Mouse (Mus musculus): ENCODE results near the gene Fam149a.

Gene Fam149a

DNA sequence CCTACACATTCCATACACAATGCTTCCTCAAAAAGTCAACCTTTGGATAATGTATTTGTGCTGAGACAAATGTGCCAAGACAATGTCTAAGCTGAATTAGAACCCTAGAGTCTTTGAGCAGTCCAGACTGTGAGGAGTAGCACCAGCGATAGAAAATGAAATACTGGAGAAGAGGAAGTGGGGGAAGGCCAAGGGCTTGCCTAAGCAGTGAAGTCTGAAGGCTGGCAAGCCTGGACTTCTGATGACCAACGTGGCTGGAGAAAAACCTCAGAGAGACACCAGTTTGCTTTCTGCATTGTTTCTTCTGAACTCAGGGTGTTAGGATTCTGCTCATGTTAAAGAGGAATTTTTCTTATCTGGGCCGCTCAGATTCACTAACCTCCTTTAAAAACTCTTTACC lies 51.2 kb downstream of the Fam149a start:
- DNase-seq: peak; percentile 57

DNA sequence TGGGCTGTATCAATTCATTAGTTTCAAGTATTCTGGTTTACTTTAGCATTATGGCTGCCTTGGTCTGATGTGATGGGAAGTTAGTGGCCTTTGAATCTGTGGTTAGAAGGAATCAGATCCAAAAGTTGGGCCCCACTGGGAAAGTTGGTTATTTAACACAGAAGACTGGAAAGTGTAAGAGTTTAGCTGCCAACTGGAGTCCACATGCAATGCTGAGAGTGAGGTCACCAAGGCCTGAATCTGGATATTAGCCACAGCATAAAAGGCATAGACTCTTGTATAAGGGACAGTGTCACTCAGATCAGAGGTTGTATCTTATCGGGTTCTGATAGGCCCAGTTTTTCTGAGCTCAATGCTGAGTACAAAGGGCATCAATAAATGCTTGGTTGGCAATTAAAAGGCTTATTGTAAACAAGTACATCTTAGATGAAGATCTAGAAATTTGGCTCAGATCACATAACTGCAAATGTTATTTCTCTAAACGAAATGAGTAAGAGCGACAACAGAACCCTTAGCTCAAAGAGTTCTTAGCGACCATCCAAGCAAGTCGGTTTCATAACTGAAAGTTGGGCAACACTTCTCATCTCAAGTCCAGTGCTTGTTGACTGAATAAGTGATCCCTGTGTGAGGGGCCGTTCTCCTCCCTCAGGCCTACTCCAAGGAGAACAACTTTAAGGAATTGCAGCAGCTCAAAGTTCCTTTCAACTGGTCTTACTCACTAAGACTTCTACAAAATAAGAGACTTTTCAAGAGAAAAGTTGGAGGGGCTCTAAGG lies 52.7 kb downstream of the Fam149a start:
- peak; percentile 90 for DNase-seq

GRCm38 (mm10) chr8:45327076-45327475 lies 55.0 kb downstream of the Fam149a start:
- peak; percentile 78 for DNase-seq

- DNase-seq: peak; percentile 35
These were observed 57.9 kb downstream of the Fam149a start for GRCm38 (mm10) chr8:45324151-45324550.

- DNase-seq: peak; percentile 76
These were observed 60.7 kb downstream of the Fam149a start for GRCm38 (mm10) chr8:45321365-45321764.

DNA sequence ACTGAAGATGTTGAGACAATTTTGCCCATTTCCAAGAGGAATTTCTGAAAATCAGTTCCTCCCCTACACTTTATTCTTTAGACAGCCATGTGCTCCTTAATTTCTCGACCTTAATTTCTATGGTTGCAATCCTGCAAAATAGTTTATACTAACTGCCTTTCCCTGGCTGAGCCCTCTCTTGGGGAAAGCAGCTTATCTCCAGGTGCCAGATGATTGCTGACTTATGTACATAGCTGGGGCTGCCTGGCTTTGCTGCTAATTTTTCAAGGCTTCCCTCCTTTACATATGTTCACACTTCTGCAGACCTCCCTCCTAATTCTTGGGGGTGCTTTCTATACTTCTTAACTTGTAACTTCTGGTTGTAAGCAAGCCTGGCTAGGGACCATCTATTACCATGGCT lies 61.2 kb downstream of the Fam149a start:
- peak; percentile 57 for DNase-seq

- no peak for DNase-seq
These were observed 71.1 kb downstream of the Fam149a start for GRCm38 (mm10) chr8:45310967-45311366.

GRCm38 (mm10) chr8:45308366-45308765 lies 73.7 kb downstream of the Fam149a start, which contains the start of gene Gm45753:
Gene Gm45753 (minus strand): TSS chr8:45308466.
- peak; percentile 78 for DNase-seq

GRCm38 (mm10) chr8:45305479-45305878 lies 76.6 kb downstream of the Fam149a start:
- no peak for DNase-seq

DNA sequence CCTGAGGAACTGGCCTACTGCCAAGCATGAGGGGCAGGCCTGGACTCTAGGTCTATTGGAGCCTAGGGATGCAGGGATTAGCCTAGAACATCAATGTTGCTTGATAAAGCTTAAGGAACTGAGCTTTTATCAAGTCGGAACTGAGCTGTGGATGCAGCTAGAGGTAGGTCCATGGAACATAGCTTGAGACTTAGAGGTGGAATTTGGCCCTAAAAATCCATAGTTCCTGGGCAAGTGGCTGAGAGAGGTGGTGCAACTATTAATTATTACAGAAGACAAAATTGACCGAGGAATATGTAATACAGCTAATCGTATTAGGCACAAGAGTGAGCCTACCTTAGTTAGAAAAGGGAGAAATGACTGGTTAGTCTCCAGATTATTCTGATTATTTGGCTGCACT lies 77.7 kb downstream of the Fam149a start:
- DNase-seq: peak; percentile 71

DNA sequence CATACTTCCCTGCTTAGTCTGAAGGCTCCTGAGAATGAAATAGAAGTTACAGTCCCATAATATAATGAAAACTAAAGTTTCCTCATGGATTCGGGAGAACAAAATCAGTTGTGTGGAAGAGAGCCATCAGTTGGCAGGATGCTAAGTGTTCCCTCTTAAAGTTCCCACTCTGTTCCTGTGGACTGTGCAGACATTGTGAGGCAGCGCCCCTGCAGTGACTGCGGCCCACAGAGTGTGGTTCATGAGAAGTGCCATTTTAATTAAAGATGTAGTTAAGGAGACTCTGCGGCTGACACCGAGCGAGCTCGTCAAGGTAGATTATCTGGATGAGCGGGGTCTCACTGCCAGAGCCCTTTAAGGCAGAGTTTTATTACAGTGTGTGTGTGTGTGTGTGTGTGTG lies 79.7 kb downstream of the Fam149a start:
- DNase-seq: peak; percentile 28

- DNase-seq: peak; percentile 55
These were observed 86.8 kb downstream of the Fam149a start for GRCm38 (mm10) chr8:45295276-45295675.

DNA sequence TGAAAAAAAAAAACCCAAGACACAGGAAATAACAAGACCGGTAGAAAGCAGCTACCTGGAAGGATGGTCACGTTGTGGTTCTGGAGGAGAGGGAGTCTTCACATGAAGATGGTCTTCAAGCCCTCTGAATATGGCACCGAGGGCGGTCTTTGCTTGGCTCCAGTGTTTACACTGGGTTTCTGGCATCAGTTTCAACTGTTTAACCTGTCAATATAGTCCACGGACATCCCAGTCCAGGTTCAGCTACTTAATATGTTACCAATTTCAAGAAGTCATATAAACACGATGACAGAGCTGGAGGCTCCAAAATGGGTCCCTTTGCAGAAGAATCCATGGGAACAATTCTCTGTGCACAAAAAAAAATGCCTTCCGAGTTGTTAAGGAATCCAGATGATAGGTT lies 87.4 kb downstream of the Fam149a start, which contains the start of gene Klkb1:
Gene Klkb1 (minus strand): TSS at position 173 of the 400 bp plus-strand sequence.
- peak; percentile 76 for DNase-seq

DNA sequence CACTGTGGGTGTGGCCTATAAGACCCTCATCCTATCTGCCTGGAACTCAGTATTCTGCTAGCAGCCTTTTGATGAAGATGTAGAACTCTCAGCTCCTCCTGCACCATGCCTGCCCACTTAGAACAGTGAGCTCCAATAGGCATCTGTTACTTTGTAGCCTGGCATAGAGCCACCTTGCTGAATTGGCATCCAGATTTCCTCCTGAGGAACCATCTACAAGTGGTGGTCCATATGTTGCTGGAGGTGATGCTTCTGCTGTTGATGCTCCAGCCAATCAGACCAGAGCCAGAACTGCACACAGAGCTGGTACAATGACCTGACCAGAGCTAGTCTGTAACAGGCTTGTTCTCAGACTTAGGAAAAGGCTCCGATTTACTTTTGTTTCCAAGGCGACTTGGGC lies 90.3 kb downstream of the Fam149a start:
- peak; percentile 60 for DNase-seq
